Mouse (Mus musculus) CH12.LX (cell line): Measurements from ENCODE around the gene 9530053A07Rik.

ENCODE experiments used
- CTCF ChIP-seq, 2 experiments: IDR thresholded peaks in 1 of 2; conservative IDR thresholded peaks in 1 of 2; 2 replicates each; pipeline ENCODE4 v1.5.1; 2011 to 2012; ENCODE audit warnings: low read depth in 2 of 2, low read length in 2 of 2, improper control_type of control experiment in 1 of 2, inconsistent platforms in 1 of 2, mild to moderate bottlenecking in 1 of 2, moderate library complexity in 1 of 2
- ELF1 ChIP-seq: IDR thresholded peaks from 2 replicates; pipeline ENCODE4 v1.6.1; 2014; ENCODE audit warnings: low read depth, mild to moderate bottlenecking, inconsistent platforms, low read length, improper control_type of control experiment
- GABPA ChIP-seq: IDR thresholded peaks from 2 replicates; pipeline ENCODE4 v1.6.1; 2012; ENCODE audit warnings: low read depth, low read length, improper control_type of control experiment, inconsistent platforms; ENCODE audit not compliant: insufficient replicate concordance
- RAD21 ChIP-seq: IDR thresholded peaks from 2 replicates; pipeline ENCODE4 v1.6.1; 2011; ENCODE audit warnings: low read depth, mild to moderate bottlenecking, low read length, improper control_type of control experiment, moderate library complexity
- RCOR1 ChIP-seq: conservative IDR thresholded peaks from 2 replicates; pipeline ENCODE4 v1.6.1; 2012; ENCODE audit warnings: low read depth, mild to moderate bottlenecking, inconsistent platforms, low read length, improper control_type of control experiment

DNA sequence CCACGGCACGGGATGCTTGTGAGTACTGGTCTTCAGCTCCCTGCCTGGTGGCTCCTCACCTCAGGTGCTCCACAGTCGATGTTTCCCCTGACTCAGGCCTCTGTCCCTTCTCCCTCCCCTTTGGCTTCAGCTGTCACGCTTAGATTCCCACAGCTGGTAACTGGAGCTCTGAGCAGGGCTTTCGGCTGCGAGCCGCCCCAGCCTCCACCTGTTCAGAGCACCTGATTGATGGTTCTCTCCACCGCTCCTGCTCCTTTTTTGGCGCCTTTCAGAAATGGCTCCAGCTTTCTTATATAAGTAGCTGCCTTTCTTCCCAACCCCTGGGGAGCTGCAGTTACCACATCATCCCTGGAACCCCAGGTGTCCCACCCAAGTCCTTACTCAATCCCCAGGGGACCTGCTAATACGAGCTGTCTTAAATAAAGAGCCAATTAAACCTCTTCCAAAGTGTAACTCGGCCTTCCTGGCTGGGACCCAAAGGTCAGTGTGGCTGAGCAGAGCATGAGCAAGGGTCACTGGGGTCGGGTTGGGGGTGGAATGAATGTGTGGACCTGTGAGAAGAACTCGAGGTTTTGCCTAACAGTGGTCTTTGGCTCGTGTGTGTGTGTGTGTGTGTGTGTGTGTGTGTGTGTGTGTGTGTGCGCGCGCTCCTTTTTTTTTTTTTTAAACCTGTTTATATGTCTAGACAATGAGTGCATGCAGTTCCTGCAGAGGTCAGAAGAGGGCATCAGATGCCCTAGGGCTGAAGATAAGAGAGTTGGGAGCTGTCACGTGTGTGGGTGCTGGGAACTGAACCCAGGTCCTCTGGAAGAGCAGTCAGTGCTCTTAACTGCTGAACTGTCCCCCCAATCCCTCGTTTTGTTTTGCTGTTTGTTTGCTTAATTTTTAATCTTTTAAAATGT lies 74.2 kb downstream of the 9530053A07Rik start:
- TF ChIP-seq RAD21: no peak
- TF ChIP-seq ELF1: no peak
- TF ChIP-seq GABPA: no peak
- no peak for TF ChIP-seq CTCF (conservative IDR thresholded peaks at IDR 0.05 in 1 of 2, IDR thresholded peaks at IDR 0.05 in 1 of 2; ENCODE audit: low read depth in 2 of 2, low read length in 2 of 2)
- TF ChIP-seq RCOR1: no peak
